Mouse (Mus musculus) ES-Bruce4 (cell line): Measurements from ENCODE around the gene Rplp0. TPM values are rescaled to one million over a fixed set of nuclear protein-coding genes. Genes with fewer than 3 reads are reported as not detected.

Experiments used
- H3K27ac ChIP-seq: 2 replicates; pipeline ENCODE4 v1.5.1; 2012; ENCODE audit warnings: low read length, inconsistent platforms; ENCODE audit not compliant: insufficient read depth
- H3K27me3 ChIP-seq: 2 replicates; pipeline ENCODE4 v1.6.1; 2012; ENCODE audit warnings: mild to moderate bottlenecking, low read length, inconsistent platforms; ENCODE audit not compliant: control insufficient read depth, poor library complexity, insufficient read depth, severe bottlenecking
- H3K36me3 ChIP-seq: 2 replicates; pipeline ENCODE4 v1.6.1; 2012; ENCODE audit warnings: inconsistent platforms, mild to moderate bottlenecking, low read length, moderate library complexity; ENCODE audit not compliant: control insufficient read depth, poor library complexity, insufficient read depth, severe bottlenecking
- H3K4me1 ChIP-seq: one replicate; pipeline ENCODE4 v1.8.1; 2011; ENCODE audit warnings: low read length; ENCODE audit not compliant: control insufficient read depth, insufficient read depth
- H3K4me3 ChIP-seq: 2 replicates; pipeline ENCODE4 v1.5.1; 2011; ENCODE audit warnings: low read depth, mild to moderate bottlenecking, low read length
- H3K9ac ChIP-seq: 2 replicates; pipeline ENCODE4 v1.6.1; 2012; ENCODE audit warnings: low read depth, mild to moderate bottlenecking, inconsistent platforms; ENCODE audit not compliant: poor library complexity, severe bottlenecking
- H3K9me3 ChIP-seq: replicated peaks from 2 replicates; pipeline ENCODE4 v1.6.1; 2012; ENCODE audit warnings: mild to moderate bottlenecking, low read length, inconsistent platforms; ENCODE audit not compliant: control insufficient read depth, poor library complexity, insufficient read depth, severe bottlenecking
- CTCF ChIP-seq: IDR thresholded peaks from one replicate; pipeline ENCODE4 v1.8.1; 2011; ENCODE audit warnings: low read depth, low read length
- EP300 ChIP-seq: IDR thresholded peaks from 2 replicates; pipeline ENCODE4 v1.6.1; 2011; ENCODE audit warnings: low read depth, low read length; ENCODE audit not compliant: insufficient read depth
- POLR2A ChIP-seq: IDR thresholded peaks from one replicate; pipeline ENCODE4 v1.8.1; 2011; ENCODE audit warnings: low read length; ENCODE audit not compliant: insufficient read depth
- polyA plus RNA-seq: library from polyadenylated mRNA; stranded (reverse); fragments of >200 nt; gene quantifications from 2 replicates; pipeline ENCODE4 v1.2.4, GENCODE M21; 2011; ENCODE audit warnings: low read depth; ENCODE audit not compliant: missing spikeins, insufficient read depth, insufficient read length

Gene Rplp0
- polyA plus RNA-seq, 1 experiment, result 3,041 TPM

DNA sequence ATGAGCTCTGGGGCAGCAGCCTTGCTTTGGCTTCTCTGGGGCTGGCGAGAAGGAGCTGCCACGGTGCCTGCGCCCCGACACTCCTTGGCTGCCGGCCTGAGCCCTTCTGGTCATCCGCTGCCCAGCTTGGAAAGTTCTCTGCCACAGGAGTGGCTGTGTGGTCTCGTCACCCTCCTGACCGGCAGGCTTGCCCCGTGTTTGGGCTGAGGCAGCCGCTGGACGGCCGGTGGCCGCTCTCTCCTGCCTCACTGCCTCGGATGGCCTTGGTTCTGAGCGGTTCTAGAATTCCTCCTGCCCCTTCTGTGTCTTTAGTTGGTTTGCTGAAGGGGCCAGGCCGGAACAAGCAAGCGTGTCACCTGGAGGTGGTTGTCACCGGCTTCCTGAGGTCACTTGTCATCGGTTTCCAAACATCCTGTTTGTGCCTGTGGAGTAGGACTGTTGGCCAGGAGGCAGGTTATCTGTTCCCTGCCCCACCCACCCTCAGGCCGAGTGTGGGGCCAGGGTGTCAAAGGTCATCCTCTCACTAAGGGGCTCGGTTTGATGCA lies 38.9 kb upstream of the Rplp0 start:
- Histone ChIP-seq H3K4me1 (peaks cover 5% of the 10 kb centered on the region), H3K9me3 (no peaks in the 10 kb centered on the region), H3K9ac (peak overlapping the region; percentile 26; the same call in 1 of the 2 replicates), H3K36me3 (no peaks in the 10 kb centered on the region), H3K4me3 (0 out of 2 replicates have a peak overlapping the region, but pooled peaks have one; percentile 1), H3K27me3 (no peaks in the 10 kb centered on the region), H3K27ac (peak overlapping the region; percentile 64; the same call in 1 of the 2 replicates)
- TF ChIP-seq CTCF (no peak), EP300 (peak; percentile 68; the same call in 1 of the 2 replicates)

DNA sequence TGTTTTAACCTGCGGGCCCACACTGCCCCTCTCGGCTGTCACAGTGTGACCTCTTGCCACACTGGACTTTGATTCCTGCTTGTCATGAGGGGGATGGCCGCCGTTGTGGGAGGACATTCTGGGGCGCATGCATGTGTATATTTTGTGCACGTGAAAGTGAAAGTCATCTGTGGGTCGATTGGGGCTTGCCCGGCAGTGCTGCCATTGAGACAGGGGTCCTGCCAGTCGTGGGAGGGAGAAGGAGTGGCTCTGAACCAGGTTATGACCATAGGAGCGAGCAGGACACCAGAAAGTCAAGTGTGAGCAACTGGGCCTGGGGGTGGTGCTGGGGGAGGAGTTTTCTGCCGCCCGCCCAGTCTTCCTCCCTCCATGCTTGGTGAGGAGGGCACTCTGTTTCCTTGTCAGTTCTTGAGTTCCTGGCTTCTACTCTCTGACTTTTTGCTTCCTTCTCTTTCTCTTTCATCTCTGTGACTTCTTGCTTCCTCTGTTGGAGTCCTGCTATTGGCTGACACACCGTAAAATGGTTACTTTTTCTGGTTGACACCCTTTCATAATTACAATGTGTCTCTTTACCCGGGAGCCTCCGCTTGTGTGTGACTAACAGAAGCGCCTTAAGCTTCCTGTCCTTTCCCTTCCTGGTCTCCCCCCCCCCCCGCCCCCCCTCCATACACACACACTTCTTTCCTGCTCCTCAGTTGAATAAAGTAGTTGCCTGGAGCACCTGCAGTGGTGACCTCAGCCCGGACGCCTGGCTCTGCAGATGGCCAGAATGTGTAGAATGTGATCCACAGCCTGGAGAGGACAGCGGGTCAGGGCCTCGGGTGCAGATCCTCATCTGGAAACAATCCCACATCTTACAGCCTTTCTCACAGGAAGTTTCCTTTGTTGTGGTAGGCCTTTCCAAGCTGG lies 37.5 kb upstream of the Rplp0 start:
- no peak overlapping the region for H3K4me3 ChIP-seq
- no peak overlapping the region for H3K9ac ChIP-seq
- no peaks in the 10 kb centered on the region for H3K36me3 ChIP-seq
- TF ChIP-seq EP300 (no peak), POLR2A (no peak), CTCF (no peak)
- H3K9me3 ChIP-seq, result no peaks in the 10 kb centered on the region
- H3K27ac ChIP-seq, result peak overlapping the region; percentile 64; the same call in 1 of the 2 replicates
- peaks cover 4% of the 10 kb centered on the region for H3K4me1 ChIP-seq
- no peaks in the 10 kb centered on the region for H3K27me3 ChIP-seq

GRCm38 (mm10) chr5:115522531-115522930 lies 36.7 kb upstream of the Rplp0 start:
- TF ChIP-seq EP300 (no peak), CTCF (no peak), POLR2A (no peak)
- no peak overlapping the region for H3K9ac ChIP-seq
- no peak overlapping the region for H3K27ac ChIP-seq
- no peaks in the 10 kb centered on the region for H3K9me3 ChIP-seq
- no peak overlapping the region for H3K4me3 ChIP-seq
- H3K27me3 ChIP-seq, result no peaks in the 10 kb centered on the region
- H3K36me3 ChIP-seq, result no peaks in the 10 kb centered on the region
- peaks cover 4% of the 10 kb centered on the region for H3K4me1 ChIP-seq

- H3K27ac ChIP-seq, result no peak overlapping the region
Measured at GRCm38 (mm10) chr5:115522981-115523499, 36.2 kb upstream of the Rplp0 start.

DNA sequence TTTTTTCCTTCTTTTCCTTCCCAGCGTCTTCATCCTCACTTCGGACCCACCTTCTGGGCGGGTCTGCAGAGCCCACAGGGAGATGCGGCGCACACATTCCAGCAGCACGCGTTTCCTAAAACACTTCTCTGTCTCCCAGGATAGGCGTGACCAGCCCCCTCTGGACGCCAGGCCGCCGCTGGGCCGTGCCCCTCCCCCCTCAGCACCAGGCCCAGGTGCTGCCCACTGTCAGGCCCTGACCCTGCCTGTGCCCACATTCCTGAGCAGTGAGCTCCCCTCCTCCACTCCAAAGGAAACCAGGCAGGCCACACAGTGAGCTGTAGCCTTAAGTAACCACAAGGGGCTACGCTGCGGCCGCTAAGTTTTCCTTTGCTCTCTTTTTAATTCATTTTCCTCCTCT lies 35.3 kb upstream of the Rplp0 start:
- H3K9ac ChIP-seq, result no peak overlapping the region; the same call in 1 of the 2 replicates
- TF ChIP-seq POLR2A (no peak), CTCF (no peak), EP300 (no peak)
- peaks cover 4% of the 10 kb centered on the region for H3K4me1 ChIP-seq
- H3K9me3 ChIP-seq, result no peaks in the 10 kb centered on the region
- no peak overlapping the region for H3K27ac ChIP-seq
- H3K4me3 ChIP-seq, result no peak overlapping the region
- H3K36me3 ChIP-seq, result no peaks in the 10 kb centered on the region
- H3K27me3 ChIP-seq, result no peaks in the 10 kb centered on the region

More at GRCm38 (mm10) chr5:115522981-115523499, 36.2 kb upstream of the Rplp0 start:
- Histone ChIP-seq H3K4me3 (no peak overlapping the region), H3K9me3 (no peaks in the 10 kb centered on the region), H3K9ac (no peak overlapping the region), H3K4me1 (peaks cover 4% of the 10 kb centered on the region), H3K27me3 (no peaks in the 10 kb centered on the region), H3K36me3 (no peaks in the 10 kb centered on the region)
- TF ChIP-seq POLR2A (no peak), EP300 (no peak), CTCF (no peak)
